In genomic region chr13:41238805-41239130, GRCm38 (mm10) we compare ENCODE assay signal across 8 mouse cellular contexts. TPM values are rescaled to one million over a fixed set of nuclear protein-coding genes. Genes with fewer than 3 reads are reported as not detected.
DNase-seq lines count a peak whose midpoint lies in the region; ATAC-seq and TF ChIP-seq lines count a peak whose summit lies in the region.

No protein-coding gene starts in this region.

- H3K4me2 ChIP-seq in forebrain, embryonic 15.5 days (replicated peaks): no peak overlapping the region
- no peak overlapping the region for H3K4me2 ChIP-seq in forebrain, embryonic 11.5 days (ENCODE audit: low read depth, low read length, severe bottlenecking)
- H3K4me2 ChIP-seq in liver, postnatal 0 days (ENCODE audit: low read depth, low read length): peak overlapping the region; percentile 56; the same call in 1 of the 2 replicates
- H3K4me2 ChIP-seq in liver, embryonic 12.5 days: no peak overlapping the region

- no peak for DNase-seq in forebrain, embryonic 11.5 days (ENCODE audit: low spot score)
- no peak for DNase-seq in liver, postnatal 0 days
- DNase-seq in brain, embryonic 18.5 days (ENCODE audit: low read depth, low spot score): peak; percentile 70
- DNase-seq in mesoderm, embryonic 11.5 days (ENCODE audit: low read depth, low spot score): peak; percentile 78
- DNase-seq in frontal cortex, postnatal 36 days (ENCODE audit: low spot score in 2 of 2): no peak
- no peak for DNase-seq in layer of hippocampus, adult 9-11 months

- WGBS in forebrain, embryonic 15.5 days: 15% methylated on average over 5 of the region's 5 CpGs
- 13% methylated on average over 5 of the region's 5 CpGs for WGBS in forebrain, embryonic 11.5 days
- whole genome bisulfite sequencing in liver, postnatal 0 days (ENCODE audit: insufficient replicate concordance): 2% methylated on average over 5 of the region's 5 CpGs
- 4% methylated on average over 5 of the region's 5 CpGs for WGBS in liver, embryonic 12.5 days (ENCODE audit: insufficient replicate concordance)

- H3K4me3 ChIP-seq in forebrain, embryonic 15.5 days: no peak overlapping the region
- H3K4me3 ChIP-seq in forebrain, embryonic 11.5 days (ENCODE audit: low read depth, low read length): no peak overlapping the region
- H3K4me3 ChIP-seq in liver, postnatal 0 days (ENCODE audit: low read depth, low read length): no peak overlapping the region
- no peak overlapping the region for H3K4me3 ChIP-seq in liver, embryonic 12.5 days

- no peak overlapping the region for H3K27ac ChIP-seq in forebrain, embryonic 15.5 days (replicated peaks)
- no peak overlapping the region for H3K27ac ChIP-seq in forebrain, embryonic 11.5 days (ENCODE audit: low read depth, low read length)
- H3K27ac ChIP-seq in liver, postnatal 0 days (ENCODE audit: low read depth): no peak overlapping the region
- no peak overlapping the region for H3K27ac ChIP-seq in liver, embryonic 12.5 days

- no peak for TF ChIP-seq EP300 in liver, postnatal 0 days (IDR thresholded peaks at IDR 0.05; ENCODE audit: low read depth)

- no peaks in the 10 kb centered on the region for H3K9me3 ChIP-seq in forebrain, embryonic 15.5 days
- H3K9me3 ChIP-seq in forebrain, embryonic 11.5 days (ENCODE audit: control insufficient read depth, low read length): no peaks in the 10 kb centered on the region
- no peaks in the 10 kb centered on the region for H3K9me3 ChIP-seq in liver, postnatal 0 days (ENCODE audit: low read length)
- H3K9me3 ChIP-seq in liver, embryonic 12.5 days (replicated peaks): no peaks in the 10 kb centered on the region

- no peaks in the 10 kb centered on the region for H3K36me3 ChIP-seq in forebrain, embryonic 15.5 days
- no peaks in the 10 kb centered on the region for H3K36me3 ChIP-seq in forebrain, embryonic 11.5 days (ENCODE audit: control insufficient read depth, insufficient read depth, low read length)
- H3K36me3 ChIP-seq in liver, postnatal 0 days (replicated peaks; ENCODE audit: insufficient read depth, low read length): no peaks in the 10 kb centered on the region
- H3K36me3 ChIP-seq in liver, embryonic 12.5 days: no peaks in the 10 kb centered on the region

- ATAC-seq in forebrain, embryonic 15.5 days (replicated peaks): peak; percentile 65
- no peak for ATAC-seq in forebrain, embryonic 11.5 days (replicated peaks; ENCODE audit: low FRiP score)
- no peak for ATAC-seq in liver, postnatal 0 days
- no peak for ATAC-seq in liver, embryonic 12.5 days

- no peaks in the 10 kb centered on the region for H3K4me1 ChIP-seq in forebrain, embryonic 15.5 days
- H3K4me1 ChIP-seq in forebrain, embryonic 11.5 days (replicated peaks; ENCODE audit: control insufficient read depth, insufficient read depth, low read length): no peaks in the 10 kb centered on the region
- H3K4me1 ChIP-seq in liver, postnatal 0 days (ENCODE audit: insufficient read depth): no peaks in the 10 kb centered on the region; the same call in 1 of the 2 replicates
- H3K4me1 ChIP-seq in liver, embryonic 12.5 days: no peaks in the 10 kb centered on the region

- peak; percentile 84 for TF ChIP-seq CTCF in liver, postnatal 0 days (IDR thresholded peaks at IDR 0.05; ENCODE audit: low read depth)

- H3K27me3 ChIP-seq in forebrain, embryonic 15.5 days: no peaks in the 10 kb centered on the region
- H3K27me3 ChIP-seq in forebrain, embryonic 11.5 days (ENCODE audit: control insufficient read depth, insufficient read depth, low read length): no peaks in the 10 kb centered on the region
- H3K27me3 ChIP-seq in liver, postnatal 0 days (ENCODE audit: insufficient read depth, low read length): no peaks in the 10 kb centered on the region
- H3K27me3 ChIP-seq in liver, embryonic 12.5 days (replicated peaks): peaks cover 7% of the 10 kb centered on the region; the same call in 1 of the 2 replicates

- H3K9ac ChIP-seq in forebrain, embryonic 15.5 days (replicated peaks): no peak overlapping the region
- H3K9ac ChIP-seq in forebrain, embryonic 11.5 days (ENCODE audit: low read length): no peak overlapping the region
- no peak overlapping the region for H3K9ac ChIP-seq in liver, postnatal 0 days (replicated peaks)
- H3K9ac ChIP-seq in liver, embryonic 12.5 days: no peak overlapping the region

RNA-seq across cellular contexts. Expression of gene Smim13, which starts 10.9 kb away (rescaled TPM):
- polyA plus RNA-seq in forebrain, embryonic 15.5 days (2015; fragmentation: Nextera tagmentation; extraction: Ambion mirVana): 22.3 and 25.0 TPM in 2 replicates
- 13.1 and 14.3 TPM in 2 replicates for polyA plus RNA-seq in forebrain, embryonic 11.5 days (2014; fragmentation: Nextera tagmentation; extraction: Ambion mirVana)
- polyA plus RNA-seq in liver, postnatal 0 days (2015; fragmentation: Nextera tagmentation; extraction: Ambion mirVana): 3.8 and 3.9 TPM in 2 replicates
- polyA plus RNA-seq in liver, embryonic 12.5 days (2016; fragmentation: Nextera tagmentation; extraction: Ambion mirVana): 10.3 and 11.2 TPM in 2 replicates

RNA-seq across cellular contexts. Expression of gene Elovl2, which starts 18.6 kb away (rescaled TPM):
- 45.5 and 47.4 TPM in 2 replicates for polyA plus RNA-seq in forebrain, embryonic 15.5 days (2015; fragmentation: Nextera tagmentation; extraction: Ambion mirVana)
- 52.8 and 55.4 TPM in 2 replicates for polyA plus RNA-seq in forebrain, embryonic 11.5 days (2014; fragmentation: Nextera tagmentation; extraction: Ambion mirVana)
- 304 and 314 TPM in 2 replicates for polyA plus RNA-seq in liver, postnatal 0 days (2015; fragmentation: Nextera tagmentation; extraction: Ambion mirVana)
- 27.3 and 27.7 TPM in 2 replicates for polyA plus RNA-seq in liver, embryonic 12.5 days (2016; fragmentation: Nextera tagmentation; extraction: Ambion mirVana)

RNA-seq across cellular contexts. Expression of gene Gm17364, which starts 35.0 kb away (rescaled TPM):
- polyA plus RNA-seq in forebrain, embryonic 15.5 days (2015; fragmentation: Nextera tagmentation; extraction: Ambion mirVana): not detected in 2 replicates
- polyA plus RNA-seq in forebrain, embryonic 11.5 days (2014; fragmentation: Nextera tagmentation; extraction: Ambion mirVana): not detected in 2 replicates
- not detected in 2 replicates for polyA plus RNA-seq in liver, postnatal 0 days (2015; fragmentation: Nextera tagmentation; extraction: Ambion mirVana)
- not detected in 2 replicates for polyA plus RNA-seq in liver, embryonic 12.5 days (2016; fragmentation: Nextera tagmentation; extraction: Ambion mirVana)

Comparison
In these comparisons a context has a peak if more than half of its experiments do, and no peak if none do; other contexts are left out.
1. DNase-seq: peak in brain, embryonic 18.5 days (single experiment) and mesoderm, embryonic 11.5 days (single experiment); none in forebrain, embryonic 11.5 days (single experiment), liver, postnatal 0 days (single experiment), frontal cortex, postnatal 36 days (0 of 2) and layer of hippocampus, adult 9-11 months (single experiment).